Mouse (Mus musculus) heart, postnatal 14 days (tissue): ENCODE results near the gene Olfr653. TPM values are rescaled to one million over a fixed set of nuclear protein-coding genes. Genes with fewer than 3 reads are reported as not detected.

Experiments
- DNase-seq, 2 experiments: peaks; one replicate each; pipeline ENCODE4 v3.0.0; 2021 to 2022
- intact Hi-C: fragments of 180-260 bp; cut with DNase I; formaldehyde crosslinking; loops from one replicate; pipeline ENCODE4 v1.15.1; 2025
- long read RNA-seq, 2 experiments: library from polyadenylated mRNA; stranded (forward); transcript quantifications; one replicate each; pipeline ENCODE4 v2.0.0; 2021
- total RNA-seq, 2 experiments: library from RNA; stranded (reverse); gene quantifications; 2 replicates each; pipeline ENCODE4 v1.2.3; 2021

Gene Olfr653
- not detected for total RNA-seq
- long read RNA-seq, experiment 1, result 0 reads
- long read RNA-seq, experiment 2, result 0 reads

GRCm38 (mm10) chr7:104577014-104577413 is at the start of gene Olfr653:
Gene Olfr653, plus strand, starts transcription at chr7:104577314.
- intact Hi-C loops, result no loop called here
- DNase-seq, result no peak

- DNase-seq, result no peak
- intact Hi-C loops, result no loop called here
Observed at GRCm38 (mm10) chr7:104549833-104550232, 27.3 kb upstream of the Olfr653 start, which contains the start of gene Olfr651. Gene Olfr651, plus strand, starts transcription at chr7:104550133.

GRCm38 (mm10) chr7:104552700-104553099 is 24.4 kb upstream of the Olfr653 start:
- DNase-seq, result no peak
- intact Hi-C loops, result no loop called here

GRCm38 (mm10) chr7:104560601-104561000 is 16.5 kb upstream of the Olfr653 start, which contains the start of gene Olfr652:
Gene Olfr652, plus strand, starts transcription at chr7:104560901.
- intact Hi-C loops, result no loop called here
- DNase-seq, result no peak

GRCm38 (mm10) chr7:104580846-104581245 is 3.7 kb downstream of the Olfr653 start:
- intact Hi-C loops, result no loop called here
- no peak for DNase-seq

GRCm38 (mm10) chr7:104581429-104581828 is 4.3 kb downstream of the Olfr653 start:
- intact Hi-C loops, result no loop called here

GRCm38 (mm10) chr7:104586725-104587124 is 9.6 kb downstream of the Olfr653 start, which contains the start of gene Olfr654:
Gene Olfr654, plus strand, starts transcription at chr7:104587025.
- DNase-seq, result no peak
- intact Hi-C loops, result no loop called here

More at GRCm38 (mm10) chr7:104581429-104581828, 4.3 kb downstream of the Olfr653 start:
- no peak for DNase-seq

- DNase-seq, result no peak
- intact Hi-C loops, result no loop called here
Observed at GRCm38 (mm10) chr7:104588274-104588673, 11.2 kb downstream of the Olfr653 start.

- DNase-seq, result no peak
- intact Hi-C loops, result loop anchor here (5.0 kb wide), 1 partner anchor 399 kb away; no protein-coding TSS in a partner anchor
Observed at GRCm38 (mm10) chr7:104601679-104602078, 24.6 kb downstream of the Olfr653 start, which contains the start of gene Olfr655. Gene Olfr655, minus strand, starts transcription at chr7:104601779.

- intact Hi-C loops, result loop anchor here (5.0 kb wide), 1 partner anchor 401 kb away; no protein-coding TSS in a partner anchor
- peak; percentile 9 to 50 for DNase-seq
Observed at GRCm38 (mm10) chr7:104603173-104603572, 26.1 kb downstream of the Olfr653 start.

- DNase-seq, result no peak
- intact Hi-C loops, result loop anchor here (5.0 kb wide), 1 partner anchor 402 kb away; no protein-coding TSS in a partner anchor
Observed at GRCm38 (mm10) chr7:104604727-104605126, 27.6 kb downstream of the Olfr653 start.

GRCm38 (mm10) chr7:104613655-104614054 is 36.5 kb downstream of the Olfr653 start, which contains the start of gene Olfr656:
Gene Olfr656, plus strand, starts transcription at chr7:104613955.
- intact Hi-C loops, result no loop called here
- no peak for DNase-seq

GRCm38 (mm10) chr7:104624494-104624893 is 47.4 kb downstream of the Olfr653 start, which contains the start of gene Olfr657:
Gene Olfr657, plus strand, starts transcription at chr7:104624794.
- intact Hi-C loops, result no loop called here
- no peak for DNase-seq

Other genes starting within 250 kb of the Olfr653 start
- gene Trim34b, start 247.8 kb upstream of the Olfr653 start, total RNA-seq, result under 1 TPM; 0.17 to 0.34 TPM
- 1 to 10 TPM; 5.4 to 6.5 TPM for gene Trim12c, start 224.0 kb upstream of the Olfr653 start, total RNA-seq
- gene Trim30b, start 207.4 kb upstream of the Olfr653 start, total RNA-seq, result not detected
- under 1 TPM; 0.12 to 0.17 TPM for gene Trim30c, start 176.5 kb upstream of the Olfr653 start, total RNA-seq
- gene Trim30a, start 112.1 kb upstream of the Olfr653 start, total RNA-seq, result 1 to 10 TPM; 2.7 to 3.1 TPM
- gene Trim30d, start 69.5 kb upstream of the Olfr653 start, total RNA-seq, result 1 to 10 TPM in 1 of 2 experiments, under 1 TPM in 1; 0.45 to 1.2 TPM
- gene Olfr651, start 27.2 kb upstream of the Olfr653 start, total RNA-seq, result not detected
- gene Olfr652, start 16.4 kb upstream of the Olfr653 start, total RNA-seq, result not detected
- not detected for gene Olfr654, start 9.7 kb downstream of the Olfr653 start, total RNA-seq
- gene Olfr655, start 24.5 kb downstream of the Olfr653 start, total RNA-seq, result not detected
- gene Olfr656, start 36.6 kb downstream of the Olfr653 start, total RNA-seq, result not detected
- not detected for gene Olfr657, start 47.5 kb downstream of the Olfr653 start, total RNA-seq
- gene Olfr658, start 70.0 kb downstream of the Olfr653 start, total RNA-seq, result not detected
- gene Olfr659, start 89.4 kb downstream of the Olfr653 start, total RNA-seq, result not detected
- not detected for gene Olfr661, start 109.2 kb downstream of the Olfr653 start, total RNA-seq
- gene Usp17le, start 200.2 kb downstream of the Olfr653 start, total RNA-seq, result not detected